Mouse (Mus musculus): ENCODE data around the gene Nedd4.

GRCm38 (mm10) chr9:72664409-72665351, 2.5 kb downstream of the Nedd4 start:
- no peak for TF ChIP-seq POLR2A (IDR thresholded peaks at IDR 0.05; ENCODE audit: borderline replicate concordance, control insufficient read depth, low read depth, low read length)
- no peak for TF ChIP-seq CTCF (IDR thresholded peaks at IDR 0.05; ENCODE audit: control insufficient read depth, insufficient read depth, low read length)

Data from bone marrow, adult 2 months (tissue).